Mouse (Mus musculus): ENCODE measurements around the gene Cbr4.

Cbr4 gene

DNA sequence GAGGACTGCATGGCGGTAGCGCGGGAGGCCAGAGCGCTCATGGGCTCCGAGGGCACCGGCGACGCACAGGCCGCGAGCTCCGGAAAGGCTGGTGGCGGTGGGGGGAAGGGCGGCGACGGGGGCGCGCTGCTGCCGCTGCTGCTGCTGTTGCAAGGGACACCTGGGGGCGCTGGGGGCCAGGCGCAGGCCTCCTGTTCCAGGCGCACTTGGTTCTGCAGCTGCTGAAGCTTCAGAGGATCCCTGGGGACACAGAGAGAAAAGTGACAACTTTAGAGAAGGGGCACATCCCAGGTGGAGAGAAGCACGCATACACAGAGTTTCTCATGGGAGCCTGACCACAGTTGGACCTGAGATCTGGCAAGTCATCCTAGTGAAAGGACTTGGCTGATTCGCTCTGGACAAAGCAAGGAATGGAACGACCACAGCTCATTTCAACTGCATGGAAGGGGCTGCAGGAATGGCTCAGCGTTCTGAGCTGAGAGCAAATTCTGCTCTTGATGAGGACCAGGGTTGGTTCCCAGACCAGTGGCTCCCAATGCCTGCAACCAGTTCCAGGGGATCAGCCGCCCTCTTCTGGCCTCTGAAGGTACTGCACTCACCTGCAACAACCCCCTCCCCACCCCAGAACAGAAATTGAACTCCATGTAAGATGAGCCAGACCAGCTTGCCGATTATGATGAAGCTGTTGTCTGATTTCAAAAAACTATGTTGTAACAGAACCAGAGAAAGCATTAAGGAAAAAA lies 62.6 kb downstream of the Cbr4 start:
- no peak for DNase-seq (ENCODE audit: low spot score in 2 of 2)

DNA sequence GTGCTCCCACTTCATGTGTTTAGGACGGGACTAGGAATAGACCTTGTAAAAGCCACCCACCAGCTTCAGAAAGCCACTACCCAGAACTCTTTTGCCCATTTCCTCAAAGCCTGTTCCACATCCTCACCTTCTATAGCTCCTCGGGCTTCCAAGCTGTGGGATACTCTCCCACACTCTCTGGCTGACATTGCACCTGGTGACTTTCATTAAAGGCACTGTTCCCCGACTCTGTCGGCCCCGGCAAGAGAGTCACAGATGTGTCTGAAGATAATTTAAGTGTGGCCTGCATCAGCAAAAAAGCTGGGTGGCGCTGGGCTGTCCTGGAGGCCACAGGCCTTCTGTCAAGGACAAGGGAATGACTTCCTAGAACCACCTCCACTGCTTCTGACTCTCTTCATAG lies 64.7 kb downstream of the Cbr4 start:
- DNase-seq (ENCODE audit: low spot score in 2 of 2) = no peak

DNA sequence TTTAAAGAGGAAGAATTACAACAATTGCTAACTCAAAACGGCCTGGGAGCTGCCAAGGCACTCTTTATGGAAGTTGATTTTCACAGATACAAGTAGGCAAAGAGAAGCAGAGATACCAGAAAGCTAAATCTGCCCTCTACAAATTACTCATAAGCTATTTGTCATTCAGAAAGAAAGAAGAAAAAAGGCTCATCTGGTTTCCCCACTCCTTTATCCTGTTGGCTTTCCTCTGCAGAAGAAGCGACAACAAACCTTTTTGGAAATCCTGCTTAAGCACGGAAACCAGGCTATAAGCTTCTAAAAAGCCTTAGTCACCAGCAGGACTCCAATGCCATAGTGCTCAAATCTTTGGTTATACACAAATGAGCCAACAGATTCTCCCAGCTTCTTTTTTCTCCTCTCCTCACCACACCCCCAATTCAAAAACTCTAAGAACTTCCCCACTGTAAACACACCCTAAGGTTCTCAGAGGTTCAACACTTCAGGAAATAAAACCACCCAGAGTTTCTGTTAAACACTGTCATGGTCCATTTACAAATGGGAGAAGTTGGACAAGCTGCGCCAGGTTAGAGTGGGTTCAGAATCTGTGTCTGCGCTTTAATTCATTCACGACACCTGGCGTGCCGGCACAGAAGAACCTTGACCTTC lies 65.3 kb downstream of the Cbr4 start:
- no peak for DNase-seq (ENCODE audit: low spot score in 2 of 2)

DNA sequence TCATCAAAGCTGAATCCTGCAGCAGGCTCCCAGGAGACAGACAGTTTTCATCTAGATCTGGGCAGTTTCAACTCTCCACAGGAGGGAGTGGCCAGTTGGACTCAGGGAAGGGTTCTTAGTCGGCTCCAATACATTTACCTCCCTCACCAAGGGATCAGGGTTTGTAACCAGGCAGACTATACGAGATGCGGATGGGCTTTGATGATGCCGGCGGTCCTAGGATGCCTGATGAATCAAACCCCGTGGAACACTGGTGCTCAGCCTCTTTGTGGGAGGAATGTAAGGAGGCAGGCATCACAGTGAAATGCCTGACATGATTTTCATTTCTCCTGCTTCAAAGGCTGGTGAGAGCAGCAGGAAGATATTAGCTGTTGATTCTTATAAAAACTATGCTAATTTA lies 67.8 kb downstream of the Cbr4 start:
- DNase-seq (ENCODE audit: low spot score in 2 of 2) = no peak

DNA sequence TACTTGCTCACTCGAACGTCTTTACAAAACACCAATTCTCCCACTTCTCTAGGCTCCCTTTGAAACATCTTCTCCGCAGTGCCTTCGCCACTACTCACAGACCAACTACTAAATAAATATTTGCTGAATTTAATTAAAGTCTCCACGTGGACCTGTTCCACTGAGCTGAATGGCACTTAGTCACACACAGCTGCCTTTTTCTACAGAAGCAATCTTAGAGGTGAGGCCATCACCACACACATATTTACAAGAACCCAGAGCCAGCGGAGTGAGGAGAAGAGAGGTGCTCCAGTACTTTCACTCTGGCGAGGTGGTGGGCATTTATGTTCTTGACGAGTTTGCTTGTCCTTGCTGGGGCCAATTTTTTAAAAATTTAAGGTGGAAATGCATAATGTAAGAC lies 68.7 kb downstream of the Cbr4 start:
- DNase-seq (ENCODE audit: low spot score in 2 of 2) = no peak

Data from urinary bladder, postnatal 4 days (tissue).